Mouse (Mus musculus) olfactory bulb, adult 2 months (tissue): ENCODE results near the gene Olfr287.

Experiments
- CTCF ChIP-seq: fragments of 200-500 bp; IDR thresholded peaks from 2 replicates; pipeline ENCODE4 v1.5.1; 2012; ENCODE audit warnings: low read depth, mild to moderate bottlenecking, low read length, moderate library complexity; ENCODE audit not compliant: insufficient read depth
- POLR2A ChIP-seq: fragments of 200-500 bp; IDR thresholded peaks from 2 replicates; pipeline ENCODE4 v1.6.1; 2012; ENCODE audit warnings: mild to moderate bottlenecking, low read depth, low read length, moderate library complexity; ENCODE audit not compliant: insufficient read depth

- TF ChIP-seq CTCF: no peak
- TF ChIP-seq POLR2A: no peak
Measured at GRCm38 (mm10) chr15:98213336-98213870, 7.5 kb downstream of the Olfr287 start.
